In the genomic region with DNA sequence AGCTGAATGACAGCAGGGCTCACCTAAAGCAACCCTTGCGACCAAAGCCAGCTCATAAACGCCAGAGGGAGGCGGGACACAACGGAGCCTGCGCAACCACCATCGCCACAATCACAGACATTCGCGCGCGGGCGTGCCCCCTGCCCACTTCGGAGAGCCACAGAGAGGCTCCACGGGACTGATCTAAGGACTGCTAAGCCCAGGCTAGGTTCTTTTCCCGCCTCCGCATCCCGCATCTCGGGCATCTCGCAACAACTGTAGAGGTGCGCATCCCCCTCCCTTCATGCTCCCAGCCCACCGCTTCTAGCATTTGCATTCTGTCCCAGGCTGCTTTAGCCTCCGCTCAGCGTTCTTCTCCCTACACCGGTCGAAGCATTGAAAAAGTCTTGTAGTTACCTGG, we compare ENCODE assay signal across 10 mouse cellular contexts. TPM values are rescaled to one million over a fixed set of nuclear protein-coding genes. Genes with fewer than 3 reads are reported as not detected.
DNase-seq lines count a peak whose midpoint lies in the region; ATAC-seq and TF ChIP-seq lines count a peak whose summit lies in the region.
"Had no signal": no experiment of that assay in that cellular context is flagged by ENCODE, and none has a peak within 500 bp of the region (broad histone marks: within the 10 kb centered on the region; RNA-seq: fewer than 3 reads in every experiment).

Gene Lrrd1, plus strand, starts transcription at position 148 of the 400 bp plus-strand sequence.

- H3K4me2 ChIP-seq in kidney, embryonic 14.5 days (replicated peaks; ENCODE audit: low read depth, low read length) = peak within 1 kb of the TSS; percentile 42
- peak within 1 kb of the TSS; percentile 60 for H3K4me2 ChIP-seq in embryonic facial prominence, embryonic 15.5 days (replicated peaks)
- peak within 1 kb of the TSS; percentile 25 for H3K4me2 ChIP-seq in intestine, embryonic 16.5 days (ENCODE audit: low read depth, low read length)
- H3K4me2 ChIP-seq in neural tube, embryonic 14.5 days (ENCODE audit: low read depth, low read length) = peak within 1 kb of the TSS; percentile 55

- H3K9ac ChIP-seq in kidney, embryonic 14.5 days (ENCODE audit: low read depth, low read length) = peak within 1 kb of the TSS; percentile 36; the same call in 1 of the 2 replicates
- H3K9ac ChIP-seq in ES-E14 (ENCODE audit: insufficient read depth, low read depth, low read length, poor library complexity, severe bottlenecking) = peak within 1 kb of the TSS; percentile 67
- no peak within 1 kb of the TSS for H3K9ac ChIP-seq in embryonic facial prominence, embryonic 15.5 days
- 0 out of 2 replicates have a peak within 1 kb of the TSS, but pooled peaks have one; percentile 2 for H3K9ac ChIP-seq in intestine, embryonic 16.5 days (ENCODE audit: low read depth, low read length)
- peak within 1 kb of the TSS; percentile 37; the same call in 1 of the 2 replicates for H3K9ac ChIP-seq in neural tube, embryonic 14.5 days (replicated peaks; ENCODE audit: low read depth, low read length)

- no peak for DNase-seq in kidney, adult 8-10 months
- DNase-seq in ES-E14 (ENCODE audit: low read depth, low spot score) = peak; percentile 11
- no peak for DNase-seq in thymus, postnatal 25 days
- DNase-seq in urinary bladder, postnatal 36 days (ENCODE audit: low spot score in 2 of 2) = no peak

- WGBS in kidney, embryonic 14.5 days = 6% methylated on average over 24 of the region's 24 CpGs
- 3% methylated on average over 24 of the region's 24 CpGs for WGBS in embryonic facial prominence, embryonic 15.5 days
- WGBS in intestine, embryonic 16.5 days = 6% methylated on average over 24 of the region's 24 CpGs
- WGBS in neural tube, embryonic 14.5 days = 3% methylated on average over 24 of the region's 24 CpGs

- H3K4me3 ChIP-seq in kidney, embryonic 14.5 days (ENCODE audit: low read length) = peak within 1 kb of the TSS; percentile 28
- peak within 1 kb of the TSS; percentile 67 to 75 for H3K4me3 ChIP-seq in ES-E14 (ENCODE audit: insufficient read depth in 1 of 2, low read depth in 1 of 2, low read length in 2 of 2, poor library complexity in 1 of 2, severe bottlenecking in 1 of 2)
- peak within 1 kb of the TSS; percentile 35 for H3K4me3 ChIP-seq in embryonic facial prominence, embryonic 15.5 days (replicated peaks)
- peak within 1 kb of the TSS; percentile 16 for H3K4me3 ChIP-seq in intestine, embryonic 16.5 days (ENCODE audit: low read length)
- H3K4me3 ChIP-seq in neural tube, embryonic 14.5 days (ENCODE audit: low read depth, low read length) = peak within 1 kb of the TSS; percentile 29

- no peak within 1 kb of the TSS for H3K27ac ChIP-seq in kidney, embryonic 14.5 days (ENCODE audit: low read depth, low read length)
- H3K27ac ChIP-seq in ES-E14 (ENCODE audit: insufficient read depth, low read depth, low read length, poor library complexity, severe bottlenecking) = no peak within 1 kb of the TSS
- no peak within 1 kb of the TSS for H3K27ac ChIP-seq in embryonic facial prominence, embryonic 15.5 days (replicated peaks)
- no peak within 1 kb of the TSS for H3K27ac ChIP-seq in intestine, embryonic 16.5 days (ENCODE audit: low read length)
- no peak within 1 kb of the TSS for H3K27ac ChIP-seq in neural tube, embryonic 14.5 days (ENCODE audit: low read depth, low read length)

- peaks cover 7% of the 10 kb centered on the region; the same call in 1 of the 2 replicates for H3K36me3 ChIP-seq in kidney, embryonic 14.5 days (ENCODE audit: control insufficient read depth, insufficient read depth, low read length)
- peaks cover 2% of the 10 kb centered on the region; the same call in 1 of the 2 replicates for H3K36me3 ChIP-seq in ES-E14 (ENCODE audit: control insufficient read depth, insufficient read depth, low read length, poor library complexity, severe bottlenecking)
- no peaks in the 10 kb centered on the region for H3K36me3 ChIP-seq in embryonic facial prominence, embryonic 15.5 days
- H3K36me3 ChIP-seq in intestine, embryonic 16.5 days (ENCODE audit: control insufficient read depth, insufficient read depth, low read length) = no peaks in the 10 kb centered on the region
- H3K36me3 ChIP-seq in neural tube, embryonic 14.5 days (ENCODE audit: control insufficient read depth, insufficient read depth, low read length) = no peaks in the 10 kb centered on the region

- in situ Hi-C loops in ES-E14 (cut with MboI; ENCODE audit: low sequenced_read_pairs in 2 of 2, unreplicated experiment in 2 of 2) = no loop called here

- ATAC-seq in kidney, embryonic 14.5 days (ENCODE audit: low FRiP score, low TSS enrichment) = 0 out of 2 replicates have a peak, but pooled peaks have one; percentile 68
- no peak for ATAC-seq in embryonic facial prominence, embryonic 15.5 days (ENCODE audit: insufficient number of reproducible peaks, low FRiP score, low TSS enrichment, low read depth)
- ATAC-seq in intestine, embryonic 16.5 days = no peak
- ATAC-seq in neural tube, embryonic 14.5 days (ENCODE audit: low read depth) = peak; percentile 68; the same call in 1 of the 2 replicates
- ATAC-seq: Patski had no signal

- H3K4me1 ChIP-seq in kidney, embryonic 14.5 days (ENCODE audit: control insufficient read depth, insufficient read depth, low read length) = no peaks in the 10 kb centered on the region
- no peaks in the 10 kb centered on the region for H3K4me1 ChIP-seq in ES-E14 (ENCODE audit: control insufficient read depth in 2 of 2, insufficient read depth in 2 of 2, low read length in 2 of 2, poor library complexity in 1 of 2)
- peaks cover 2% of the 10 kb centered on the region; the same call in 1 of the 2 replicates for H3K4me1 ChIP-seq in embryonic facial prominence, embryonic 15.5 days
- H3K4me1 ChIP-seq in intestine, embryonic 16.5 days (ENCODE audit: control insufficient read depth, insufficient read depth, low read length) = peaks cover 2% of the 10 kb centered on the region; the same call in 1 of the 2 replicates
- H3K4me1 ChIP-seq in neural tube, embryonic 14.5 days (ENCODE audit: control insufficient read depth, insufficient read depth, low read length) = no peaks in the 10 kb centered on the region

- no peaks in the 10 kb centered on the region for H3K27me3 ChIP-seq in kidney, embryonic 14.5 days (ENCODE audit: control insufficient read depth, insufficient read depth, low read length)
- no peaks in the 10 kb centered on the region for H3K27me3 ChIP-seq in embryonic facial prominence, embryonic 15.5 days
- H3K27me3 ChIP-seq in intestine, embryonic 16.5 days (replicated peaks; ENCODE audit: control insufficient read depth, insufficient read depth, low read length) = no peaks in the 10 kb centered on the region
- H3K27me3 ChIP-seq in neural tube, embryonic 14.5 days (ENCODE audit: control insufficient read depth, insufficient read depth, low read length) = no peaks in the 10 kb centered on the region

- no peaks in the 10 kb centered on the region for H3K9me3 ChIP-seq in kidney, embryonic 14.5 days (ENCODE audit: control insufficient read depth, low read length)
- H3K9me3 ChIP-seq in ES-E14 (ENCODE audit: control insufficient read depth, insufficient read depth, low read depth, low read length) = no peaks in the 10 kb centered on the region
- H3K9me3 ChIP-seq in embryonic facial prominence, embryonic 15.5 days (replicated peaks) = no peaks in the 10 kb centered on the region
- H3K9me3 ChIP-seq in intestine, embryonic 16.5 days (ENCODE audit: control insufficient read depth, low read length) = no peaks in the 10 kb centered on the region
- H3K9me3 ChIP-seq in neural tube, embryonic 14.5 days (ENCODE audit: control insufficient read depth, low read length) = no peaks in the 10 kb centered on the region

TF ChIP-seq in ES-E14, 5 proteins besides CTCF, POLR2A, EP300 and RAD21:
- TF ChIP-seq ZNF384 (IDR thresholded peaks at IDR 0.05; ENCODE audit: low read depth, low read length) (no peak), ZC3H11A (IDR thresholded peaks at IDR 0.05; ENCODE audit: borderline replicate concordance, low read depth, low read length) (no peak), HCFC1 (IDR thresholded peaks at IDR 0.05; ENCODE audit: borderline replicate concordance, insufficient read depth, low read length) (no peak), CHD2 (IDR thresholded peaks at IDR 0.05; ENCODE audit: low read depth, low read length) (no peak), MAFK (IDR thresholded peaks at IDR 0.05; ENCODE audit: insufficient read depth, low read depth, low read length) (no peak)

RNA-seq across cellular contexts. Expression of gene Lrrd1, which starts in this region (rescaled TPM):
- 0.11 TPM in 1 of 2 replicates, not detected in the other for polyA plus RNA-seq in kidney, embryonic 14.5 days (2014; fragmentation: Nextera tagmentation; extraction: Ambion mirVana)
- total RNA-seq in ES-E14 (2012; rRNA removed) = 0.05 and 0.09 TPM in 2 replicates
- polyA plus RNA-seq in embryonic facial prominence, embryonic 15.5 days (2015; fragmentation: Nextera tagmentation; extraction: Ambion mirVana) = 0.09 and 0.11 TPM in 2 replicates
- polyA plus RNA-seq in intestine, embryonic 16.5 days (2015; fragmentation: Nextera tagmentation; extraction: Ambion mirVana) = 0.05 TPM in 1 of 2 replicates, not detected in the other
- polyA plus RNA-seq in neural tube, embryonic 14.5 days (2014; fragmentation: Nextera tagmentation; extraction: Ambion mirVana) = 0.09 and 0.11 TPM in 2 replicates
- total RNA-seq: heart, postnatal 36 days had no signal

Comparison
In these comparisons a context has a peak if more than half of its experiments do, and no peak if none do; other contexts are left out.
1. Peak in ATAC-seq, H3K4me3 ChIP-seq, H3K9ac ChIP-seq and H3K4me2 ChIP-seq in kidney, embryonic 14.5 days; RNA of the gene not detected or under 1 TPM.
2. Peak in DNase-seq, H3K4me3 ChIP-seq and H3K9ac ChIP-seq in ES-E14; RNA of the gene not detected or under 1 TPM.
3. Peak in ATAC-seq, H3K4me3 ChIP-seq, H3K9ac ChIP-seq and H3K4me2 ChIP-seq in neural tube, embryonic 14.5 days; RNA of the gene not detected or under 1 TPM.
4. H3K4me3 ChIP-seq: peak in every context shown above with its lines; median percentile 71 in ES-E14; 35 in embryonic facial prominence, embryonic 15.5 days; 29 in neural tube, embryonic 14.5 days; 28 in kidney, embryonic 14.5 days; 16 in intestine, embryonic 16.5 days.